Mouse (Mus musculus) adrenal gland, adult (tissue): Measurements from ENCODE around the gene St6galnac4.

Experiments used
- DNase-seq, 2 experiments: peaks; one replicate each; pipeline ENCODE4 v3.0.0; 2022 to 2023; ENCODE audit warnings: low spot score in 1 of 2; ENCODE audit not compliant: inconsistent age in 2 of 2

Gene St6galnac4

DNA sequence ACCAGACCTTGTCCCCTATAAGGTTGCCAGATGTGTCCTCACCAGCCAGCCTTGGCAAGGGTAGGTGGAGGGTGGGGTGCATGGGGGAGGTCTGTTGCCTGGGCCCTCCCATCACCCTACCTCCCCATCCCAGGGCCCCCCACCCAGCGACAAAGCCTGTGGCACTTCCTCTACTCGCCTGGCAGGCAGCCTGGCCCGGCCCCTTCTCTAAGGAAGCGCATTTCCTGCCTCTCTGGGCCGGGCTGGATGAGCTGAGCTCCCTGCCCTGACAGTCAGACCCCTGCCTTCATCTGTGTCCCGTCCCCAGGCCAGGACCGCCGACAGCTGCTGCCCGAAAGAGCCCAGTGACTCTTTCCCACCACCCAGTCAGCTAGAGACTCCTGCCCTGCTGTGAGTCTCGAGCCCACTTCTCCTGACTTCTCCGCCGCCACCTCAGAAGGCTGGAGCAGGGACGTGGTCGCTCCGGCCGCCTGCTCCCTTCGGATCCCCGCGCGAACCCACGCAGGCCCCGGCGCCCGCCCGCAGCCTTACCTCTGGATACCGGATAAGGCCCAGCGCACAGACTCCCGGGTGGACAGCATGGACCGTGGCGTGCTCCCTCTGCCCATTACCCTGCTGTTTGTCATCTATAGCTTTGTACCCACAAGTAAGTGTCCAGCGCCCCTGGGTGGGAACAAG lies 59.6 kb downstream of the St6galnac4 start, which contains the start of gene Eng:
Gene Eng, plus strand, starts transcription at position 217 of the 678 bp plus-strand sequence.
- DNase-seq = peak; percentile 77 to 82

DNA sequence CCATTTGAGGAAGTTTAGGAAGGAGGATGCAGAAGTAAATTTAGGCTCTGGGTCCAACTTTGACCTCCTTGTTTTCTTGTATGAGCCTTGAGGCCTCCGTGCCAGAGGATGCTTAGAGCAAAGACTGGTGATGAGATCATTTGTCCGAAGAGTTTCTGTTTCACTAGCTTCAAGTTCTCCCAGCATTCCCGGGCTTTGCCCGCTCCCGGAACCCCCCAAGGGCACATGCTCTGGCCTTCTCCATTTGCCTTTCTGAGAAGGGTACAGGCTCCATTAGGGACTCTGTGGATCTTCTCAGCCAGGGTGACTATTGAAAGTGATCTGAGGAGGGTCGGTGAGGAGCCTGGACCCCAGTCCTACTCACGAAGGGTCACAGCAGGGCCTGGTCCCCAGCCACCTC lies 60.5 kb downstream of the St6galnac4 start:
- peak in 1 of 2 experiments; percentile 55 for DNase-seq
